Mouse (Mus musculus): ENCODE measurements around the gene Bmpr1a. TPM values are rescaled to one million over a fixed set of nuclear protein-coding genes. Genes with fewer than 3 reads are reported as not detected.
"Not testable (repeated sequence)": the region's sequence is repeated elsewhere in the genome, so short reads cannot be mapped to it uniquely, and the experiment has no call there.

Bmpr1a gene
- polyA plus RNA-seq, 1 experiment from 2014 or later = 27.8 TPM

DNA sequence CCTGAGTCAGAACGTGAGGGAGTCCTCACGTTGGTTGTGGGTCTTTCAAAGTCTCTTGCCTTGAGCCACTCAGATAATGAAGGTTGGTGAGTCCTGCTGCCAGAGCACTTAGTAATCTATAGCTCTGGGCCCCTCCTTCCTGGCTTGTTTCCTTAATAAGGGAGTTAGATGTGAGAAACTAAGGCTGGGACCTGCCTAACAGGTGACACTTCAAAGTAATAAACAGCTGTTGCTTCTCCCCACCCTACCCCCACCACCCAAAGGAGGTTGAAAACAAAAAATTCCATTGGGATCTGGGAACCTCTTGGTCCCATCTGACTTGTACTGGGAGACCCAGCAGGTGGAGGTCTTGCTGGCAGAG lies 138.0 kb downstream of the Bmpr1a start:
- ATAC-seq (replicated peaks; ENCODE audit: extremely low read depth, insufficient read depth, low FRiP score) = no peak

DNA sequence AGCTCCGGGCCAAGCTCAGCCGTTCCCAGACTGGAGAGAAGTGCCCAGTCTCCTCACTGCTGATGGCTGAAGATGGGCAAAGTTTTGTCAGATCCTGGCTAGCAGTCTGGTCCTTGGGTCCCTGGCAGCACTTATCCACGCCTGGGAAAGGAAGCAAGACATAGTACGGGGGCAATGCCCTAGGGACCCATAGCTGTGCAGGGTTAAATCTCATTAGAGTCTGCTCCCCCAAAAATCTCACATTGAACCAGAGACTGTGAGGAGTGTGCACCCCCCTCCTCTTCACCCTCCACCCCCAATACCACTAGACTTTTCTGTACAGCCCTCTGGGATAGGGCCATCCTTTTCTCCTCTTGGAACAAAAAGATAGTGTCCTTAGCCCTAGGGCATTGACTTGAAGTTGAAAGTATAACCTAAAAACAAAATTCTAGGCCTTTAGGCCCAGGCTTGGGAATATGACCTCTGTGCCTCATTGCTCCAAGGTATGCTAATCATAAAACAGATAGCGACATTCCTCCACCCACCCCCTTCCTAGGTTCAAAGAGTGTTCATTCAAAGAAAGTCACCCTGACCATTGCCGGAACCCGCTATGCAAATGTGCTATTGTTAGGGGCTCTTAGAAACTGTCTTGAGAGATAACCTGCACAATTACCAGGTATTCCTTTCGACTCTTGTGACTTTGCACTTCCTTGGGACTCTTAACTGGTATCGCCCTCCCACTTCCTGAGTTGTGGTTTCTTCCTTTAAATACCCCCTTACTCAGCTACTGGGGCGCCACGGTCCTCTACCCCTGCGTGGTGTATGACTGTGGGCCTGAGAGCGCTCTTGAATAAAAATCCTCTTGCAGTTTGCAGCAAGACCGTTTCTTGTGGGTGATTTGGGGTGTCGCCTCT lies 138.6 kb downstream of the Bmpr1a start:
- H3K27me3 ChIP-seq (ENCODE audit: control insufficient read depth, insufficient read depth, low read length); H3K36me3 ChIP-seq (ENCODE audit: control insufficient read depth, insufficient read depth); H3K4me1 ChIP-seq (ENCODE audit: control insufficient read depth, insufficient read depth, low read length); H3K9me3 ChIP-seq (replicated peaks; ENCODE audit: control insufficient read depth, low read length); H3K9ac ChIP-seq (ENCODE audit: low read length); ATAC-seq (replicated peaks; ENCODE audit: extremely low read depth, insufficient read depth, low FRiP score); H3K27ac ChIP-seq (ENCODE audit: low read length): not testable (repeated sequence)
- H3K4me3 ChIP-seq (ENCODE audit: low read length) = peak overlapping the region; percentile 57; the same call in 1 of the 2 replicates
- H3K4me2 ChIP-seq (ENCODE audit: low read depth, low read length) = peak overlapping the region; percentile 96
- WGBS = 83% methylated on average over 15 of the region's 15 CpGs

More for the DNA sequence above, 138.0 kb downstream of the Bmpr1a start:
- 81% methylated on average over 2 of the region's 2 CpGs for WGBS
- Histone ChIP-seq H3K27me3 (ENCODE audit: control insufficient read depth, insufficient read depth, low read length) (no peaks in the 10 kb centered on the region), H3K4me2 (ENCODE audit: low read depth, low read length) (no peak overlapping the region), H3K4me1 (ENCODE audit: control insufficient read depth, insufficient read depth, low read length) (peaks cover 4% of the 10 kb centered on the region; the same call in 1 of the 2 replicates), H3K4me3 (ENCODE audit: low read length) (no peak overlapping the region), H3K36me3 (ENCODE audit: control insufficient read depth, insufficient read depth) (no peaks in the 10 kb centered on the region), H3K27ac (ENCODE audit: low read length) (no peak overlapping the region), H3K9me3 (replicated peaks; ENCODE audit: control insufficient read depth, low read length) (no peaks in the 10 kb centered on the region), H3K9ac (ENCODE audit: low read length) (no peak overlapping the region)

GRCm38 (mm10) chr14:34363490-34364253 lies 139.5 kb downstream of the Bmpr1a start:
- no peak overlapping the region for H3K27ac ChIP-seq (ENCODE audit: low read length)
- ATAC-seq (replicated peaks; ENCODE audit: extremely low read depth, insufficient read depth, low FRiP score) = peak; percentile 80; the same call in 1 of the 2 replicates
- no peaks in the 10 kb centered on the region for H3K36me3 ChIP-seq (ENCODE audit: control insufficient read depth, insufficient read depth)
- no peaks in the 10 kb centered on the region for H3K9me3 ChIP-seq (replicated peaks; ENCODE audit: control insufficient read depth, low read length)
- peak overlapping the region; percentile 57 for H3K4me3 ChIP-seq (ENCODE audit: low read length)
- peak overlapping the region; percentile 96 for H3K4me2 ChIP-seq (ENCODE audit: low read depth, low read length)
- 5% methylated on average over 32 of the region's 32 CpGs for WGBS
- no peaks in the 10 kb centered on the region for H3K27me3 ChIP-seq (ENCODE audit: control insufficient read depth, insufficient read depth, low read length)
- peak overlapping the region; percentile 69 for H3K9ac ChIP-seq (ENCODE audit: low read length)
- peaks cover 4% of the 10 kb centered on the region; the same call in 1 of the 2 replicates for H3K4me1 ChIP-seq (ENCODE audit: control insufficient read depth, insufficient read depth, low read length)

DNA sequence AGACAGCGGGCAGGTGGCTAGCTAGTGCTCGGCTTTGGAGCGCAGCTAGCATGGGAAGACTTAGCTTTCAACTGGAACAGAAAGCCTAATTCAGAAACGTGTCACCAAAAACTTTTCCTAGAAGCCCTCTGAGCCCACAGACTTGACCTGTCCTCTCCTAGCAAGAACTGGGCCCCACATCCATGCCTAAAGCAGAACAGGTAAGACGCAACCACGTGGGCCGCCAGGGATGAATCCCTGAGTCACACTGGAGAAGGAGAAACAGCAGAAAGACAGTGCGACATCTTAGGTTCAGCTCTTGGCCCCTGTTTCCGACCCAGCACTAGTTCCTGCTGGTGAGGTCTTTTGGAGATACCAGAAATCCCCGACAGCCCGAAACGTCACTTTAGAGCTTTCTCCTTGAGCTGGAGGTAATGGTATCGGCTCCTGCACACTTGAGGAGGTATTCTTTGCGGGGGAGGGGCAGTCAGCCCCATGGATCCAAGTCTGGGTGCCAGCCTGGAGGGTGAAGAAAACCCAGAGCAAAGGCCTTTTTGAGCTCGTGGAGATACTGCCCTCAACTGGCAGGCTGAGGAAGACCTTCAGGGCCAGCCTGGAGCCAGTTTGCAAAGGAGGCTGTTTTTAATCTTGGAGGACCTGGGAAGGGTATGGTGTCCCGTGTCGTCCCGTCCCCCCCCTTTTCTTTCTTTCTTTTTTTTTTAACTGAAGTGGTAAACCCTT lies 140.3 kb downstream of the Bmpr1a start:
- peak overlapping the region; percentile 57 for H3K4me3 ChIP-seq (ENCODE audit: low read length)
- WGBS = 30% methylated on average over 18 of the region's 18 CpGs
- H3K27ac ChIP-seq (ENCODE audit: low read length) = no peak overlapping the region
- H3K9me3 ChIP-seq (replicated peaks; ENCODE audit: control insufficient read depth, low read length) = no peaks in the 10 kb centered on the region
- no peaks in the 10 kb centered on the region for H3K36me3 ChIP-seq (ENCODE audit: control insufficient read depth, insufficient read depth)
- H3K4me1 ChIP-seq (ENCODE audit: control insufficient read depth, insufficient read depth, low read length) = peaks cover 4% of the 10 kb centered on the region; the same call in 1 of the 2 replicates
- H3K27me3 ChIP-seq (ENCODE audit: control insufficient read depth, insufficient read depth, low read length) = no peaks in the 10 kb centered on the region
- H3K4me2 ChIP-seq (ENCODE audit: low read depth, low read length) = peak overlapping the region; percentile 96
- ATAC-seq (replicated peaks; ENCODE audit: extremely low read depth, insufficient read depth, low FRiP score) = no peak; the same call in 1 of the 2 replicates
- peak overlapping the region; percentile 69; the same call in 1 of the 2 replicates for H3K9ac ChIP-seq (ENCODE audit: low read length)

- 49% methylated on average over 4 of the region's 4 CpGs for WGBS
- no peak for ATAC-seq (replicated peaks; ENCODE audit: extremely low read depth, insufficient read depth, low FRiP score)
Observed at GRCm38 (mm10) chr14:34362135-34362534, 141.0 kb downstream of the Bmpr1a start.

More at GRCm38 (mm10) chr14:34362135-34362534, 141.0 kb downstream of the Bmpr1a start:
- Histone ChIP-seq H3K36me3 (ENCODE audit: control insufficient read depth, insufficient read depth) (no peaks in the 10 kb centered on the region), H3K4me2 (ENCODE audit: low read depth, low read length) (no peak overlapping the region), H3K9ac (ENCODE audit: low read length) (no peak overlapping the region), H3K4me3 (ENCODE audit: low read length) (no peak overlapping the region), H3K27ac (ENCODE audit: low read length) (no peak overlapping the region), H3K9me3 (replicated peaks; ENCODE audit: control insufficient read depth, low read length) (no peaks in the 10 kb centered on the region), H3K27me3 (ENCODE audit: control insufficient read depth, insufficient read depth, low read length) (no peaks in the 10 kb centered on the region), H3K4me1 (ENCODE audit: control insufficient read depth, insufficient read depth, low read length) (peaks cover 4% of the 10 kb centered on the region; the same call in 1 of the 2 replicates)

Other genes starting within 250 kb of the Bmpr1a start
- gene Shld2, start 192.8 kb downstream of the Bmpr1a start, polyA plus RNA-seq (2015; fragmentation: Nextera tagmentation; extraction: Ambion mirVana) = 7.7 and 8.9 TPM in 2 replicates
- gene Glud1, start 192.6 kb downstream of the Bmpr1a start, polyA plus RNA-seq (2015; fragmentation: Nextera tagmentation; extraction: Ambion mirVana) = 54.1 and 56.8 TPM in 2 replicates
- gene Fam25c, start 147.9 kb downstream of the Bmpr1a start, polyA plus RNA-seq (2015; fragmentation: Nextera tagmentation; extraction: Ambion mirVana) = not detected in 2 replicates
- gene Sncg, start 128.6 kb downstream of the Bmpr1a start, polyA plus RNA-seq (2015; fragmentation: Nextera tagmentation; extraction: Ambion mirVana) = 2.3 and 3.7 TPM in 2 replicates
- 28.2 and 28.7 TPM in 2 replicates for gene Mmrn2, start 127.9 kb downstream of the Bmpr1a start, polyA plus RNA-seq (2015; fragmentation: Nextera tagmentation; extraction: Ambion mirVana)
- gene 9230112D13Rik, start 19.5 kb upstream of the Bmpr1a start, polyA plus RNA-seq (2015; fragmentation: Nextera tagmentation; extraction: Ambion mirVana) = not detected in 2 replicates
- gene Ldb3, start 85.3 kb upstream of the Bmpr1a start, polyA plus RNA-seq (2015; fragmentation: Nextera tagmentation; extraction: Ambion mirVana) = 356 and 369 TPM in 2 replicates
- gene Opn4, start 96.8 kb upstream of the Bmpr1a start, polyA plus RNA-seq (2015; fragmentation: Nextera tagmentation; extraction: Ambion mirVana) = 6.8 and 8.5 TPM in 2 replicates
- gene Wapl, start 170.6 kb upstream of the Bmpr1a start, polyA plus RNA-seq (2015; fragmentation: Nextera tagmentation; extraction: Ambion mirVana) = 13.6 and 15.3 TPM in 2 replicates

All from heart, embryonic 16.5 days (tissue).